24 mouse cellular contexts compared by ENCODE assay signal in the genomic region with DNA sequence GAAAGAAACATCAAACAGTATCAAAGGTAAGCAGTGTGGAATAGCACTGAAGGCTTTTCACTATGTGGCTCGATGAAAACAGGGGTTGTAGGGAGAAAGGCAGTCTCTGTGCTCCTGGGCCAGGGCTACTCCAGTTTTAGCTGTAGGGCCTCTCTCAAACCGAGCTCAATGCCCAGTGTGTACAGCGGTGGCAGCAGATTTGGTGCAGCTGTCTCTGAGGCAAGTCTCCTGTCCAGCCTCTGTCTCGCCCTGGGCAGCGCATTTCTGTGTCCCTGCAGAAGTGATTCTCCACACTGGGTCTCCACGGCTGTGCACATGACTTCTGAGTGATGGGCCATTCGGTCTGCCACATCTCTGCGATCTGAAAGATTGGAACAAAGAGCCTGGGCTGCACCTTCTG. TPM values are rescaled to one million over a fixed set of nuclear protein-coding genes. Genes with fewer than 3 reads are reported as not detected.
DNase-seq lines count a peak whose midpoint lies in the region; ATAC-seq lines count a peak whose summit lies in the region.
"Had no signal": no experiment of that assay in that cellular context is flagged by ENCODE, and none has a peak within 500 bp of the region (broad histone marks: within the 10 kb centered on the region; RNA-seq: fewer than 3 reads in every experiment).

No protein-coding gene starts in this region.

- no peak overlapping the region for H3K4me3 ChIP-seq in forebrain, embryonic 10.5 days
- H3K4me3 ChIP-seq in forebrain, embryonic 16.5 days (replicated peaks; ENCODE audit: low read length): no peak overlapping the region
- H3K4me3 ChIP-seq in lung, embryonic 16.5 days (ENCODE audit: low read length): no peak overlapping the region
- no peak overlapping the region for H3K4me3 ChIP-seq in neural tube, embryonic 15.5 days (replicated peaks)
- H3K4me3 ChIP-seq: embryonic facial prominence, embryonic 15.5 days; heart, embryonic 10.5 days; hindbrain, embryonic 10.5 days; kidney, embryonic 15.5 days; limb, embryonic 12.5 days; neural tube, embryonic 12.5 days; stomach, embryonic 15.5 days had no signal

- WGBS in forebrain, embryonic 10.5 days: 36% methylated on average over 8 of the region's 8 CpGs
- 21% methylated on average over 8 of the region's 8 CpGs for WGBS in forebrain, embryonic 16.5 days
- 32% methylated on average over 8 of the region's 8 CpGs for WGBS in lung, embryonic 16.5 days
- 39% methylated on average over 8 of the region's 8 CpGs for WGBS in neural tube, embryonic 15.5 days

- ATAC-seq in forebrain, embryonic 16.5 days: no peak
- peak; percentile 73 for ATAC-seq in lung, embryonic 16.5 days (ENCODE audit: low read depth)
- ATAC-seq in neural tube, embryonic 15.5 days (ENCODE audit: low FRiP score): no peak
- ATAC-seq: intestine, postnatal 0 days; liver, postnatal 0 days had no signal

- no peak overlapping the region for H3K27ac ChIP-seq in forebrain, embryonic 10.5 days
- H3K27ac ChIP-seq in forebrain, embryonic 16.5 days (ENCODE audit: low read length): no peak overlapping the region
- H3K27ac ChIP-seq in lung, embryonic 16.5 days (ENCODE audit: low read length): no peak overlapping the region
- no peak overlapping the region for H3K27ac ChIP-seq in neural tube, embryonic 15.5 days (replicated peaks)
- H3K27ac ChIP-seq: embryonic facial prominence, embryonic 15.5 days; heart, embryonic 10.5 days; hindbrain, embryonic 10.5 days; kidney, embryonic 15.5 days; limb, embryonic 12.5 days; neural tube, embryonic 12.5 days; stomach, embryonic 15.5 days had no signal

- H3K9me3 ChIP-seq in forebrain, embryonic 10.5 days: no peaks in the 10 kb centered on the region
- no peaks in the 10 kb centered on the region for H3K9me3 ChIP-seq in forebrain, embryonic 16.5 days (ENCODE audit: control insufficient read depth, low read length)
- no peaks in the 10 kb centered on the region for H3K9me3 ChIP-seq in lung, embryonic 16.5 days (ENCODE audit: control insufficient read depth, low read length)
- no peaks in the 10 kb centered on the region for H3K9me3 ChIP-seq in neural tube, embryonic 15.5 days (replicated peaks)
- H3K9me3 ChIP-seq: embryonic facial prominence, embryonic 15.5 days; heart, embryonic 10.5 days; hindbrain, embryonic 10.5 days; kidney, embryonic 15.5 days; limb, embryonic 12.5 days; neural tube, embryonic 12.5 days; stomach, embryonic 15.5 days had no signal

- DNase-seq in forebrain, embryonic 10.5 days (ENCODE audit: extremely low spot score, low spot score): peak; percentile 20
- no peak for DNase-seq in lung, adult 18-20 months
- DNase-seq in neural tube, embryonic 10.5 days (ENCODE audit: extremely low spot score, low spot score): peak; percentile 22
- no peak for DNase-seq in kidney, postnatal 14 days
- DNase-seq: adrenal gland, postnatal 25 days; cerebellum, adult 9-11 months; heart, postnatal 10 days; kidney, postnatal 4 days; liver, postnatal 0 days; thymus, postnatal 25 days had no signal

- H3K27me3 ChIP-seq in forebrain, embryonic 10.5 days (ENCODE audit: poor library complexity, severe bottlenecking): peaks cover 66% of the 10 kb centered on the region
- peaks cover 7% of the 10 kb centered on the region; the same call in 1 of the 2 replicates for H3K27me3 ChIP-seq in forebrain, embryonic 16.5 days (replicated peaks; ENCODE audit: control insufficient read depth, insufficient read depth, low read length)
- H3K27me3 ChIP-seq in lung, embryonic 16.5 days (ENCODE audit: control insufficient read depth, insufficient read depth, low read depth, low read length): no peaks in the 10 kb centered on the region
- H3K27me3 ChIP-seq in neural tube, embryonic 15.5 days (replicated peaks): no peaks in the 10 kb centered on the region
- H3K27me3 ChIP-seq: neural tube, embryonic 12.5 days; stomach, embryonic 15.5 days had no signal

- no peak overlapping the region for H3K9ac ChIP-seq in forebrain, embryonic 16.5 days (replicated peaks; ENCODE audit: low read depth, low read length)
- no peak overlapping the region for H3K9ac ChIP-seq in lung, embryonic 16.5 days (ENCODE audit: low read length)
- H3K9ac ChIP-seq in neural tube, embryonic 15.5 days (replicated peaks): no peak overlapping the region
- H3K9ac ChIP-seq: embryonic facial prominence, embryonic 15.5 days; kidney, embryonic 15.5 days; limb, embryonic 12.5 days; liver, postnatal 0 days; neural tube, embryonic 12.5 days; stomach, embryonic 15.5 days had no signal

- no peaks in the 10 kb centered on the region for H3K36me3 ChIP-seq in forebrain, embryonic 10.5 days (replicated peaks)
- H3K36me3 ChIP-seq in forebrain, embryonic 16.5 days (ENCODE audit: control insufficient read depth, insufficient read depth): no peaks in the 10 kb centered on the region
- H3K36me3 ChIP-seq in lung, embryonic 16.5 days (ENCODE audit: control insufficient read depth, insufficient read depth, low read length): no peaks in the 10 kb centered on the region
- no peaks in the 10 kb centered on the region for H3K36me3 ChIP-seq in neural tube, embryonic 15.5 days
- H3K36me3 ChIP-seq: embryonic facial prominence, embryonic 15.5 days; heart, embryonic 10.5 days; hindbrain, embryonic 10.5 days; kidney, embryonic 15.5 days; limb, embryonic 12.5 days; neural tube, embryonic 12.5 days; stomach, embryonic 15.5 days had no signal

- no peak overlapping the region for H3K4me2 ChIP-seq in forebrain, embryonic 16.5 days (ENCODE audit: low read length)
- no peak overlapping the region for H3K4me2 ChIP-seq in lung, embryonic 16.5 days (ENCODE audit: low read depth, low read length)
- no peak overlapping the region for H3K4me2 ChIP-seq in neural tube, embryonic 15.5 days
- H3K4me2 ChIP-seq: embryonic facial prominence, embryonic 15.5 days; kidney, embryonic 15.5 days; limb, embryonic 12.5 days; liver, embryonic 11.5 days; neural tube, embryonic 12.5 days; stomach, embryonic 15.5 days had no signal

- peaks cover 11% of the 10 kb centered on the region for H3K4me1 ChIP-seq in forebrain, embryonic 10.5 days
- H3K4me1 ChIP-seq in forebrain, embryonic 16.5 days (replicated peaks; ENCODE audit: control insufficient read depth, insufficient read depth, low read length): no peaks in the 10 kb centered on the region
- no peaks in the 10 kb centered on the region for H3K4me1 ChIP-seq in lung, embryonic 16.5 days (replicated peaks; ENCODE audit: control insufficient read depth, insufficient read depth, low read length)
- no peaks in the 10 kb centered on the region for H3K4me1 ChIP-seq in neural tube, embryonic 15.5 days
- H3K4me1 ChIP-seq: embryonic facial prominence, embryonic 15.5 days; heart, embryonic 10.5 days; kidney, embryonic 15.5 days; limb, embryonic 12.5 days; neural tube, embryonic 12.5 days; stomach, embryonic 15.5 days had no signal

RNA-seq across cellular contexts. Expression of gene Sox14, which starts 27.6 kb away (rescaled TPM):
- 1.4 and 2.1 TPM in 2 replicates for polyA plus RNA-seq in forebrain, embryonic 10.5 days (2016; fragmentation: Nextera tagmentation; extraction: Ambion mirVana)
- polyA plus RNA-seq in forebrain, embryonic 16.5 days (2015; fragmentation: Nextera tagmentation; extraction: Ambion mirVana): 1.1 and 1.8 TPM in 2 replicates
- not detected in 2 replicates for polyA plus RNA-seq in lung, embryonic 16.5 days (2015; fragmentation: Nextera tagmentation; extraction: Ambion mirVana)
- 8.0 and 10.2 TPM in 2 replicates for polyA plus RNA-seq in neural tube, embryonic 15.5 days (2015; fragmentation: Nextera tagmentation; extraction: Ambion mirVana)
- polyA plus RNA-seq: frontal cortex, adult 2 months; gonadal fat pad, adult 2 months; intestine, postnatal 0 days; kidney, embryonic 15.5 days; liver, embryonic 11.5 days; liver, postnatal 0 days had no signal

Comparison
In these comparisons a context has a peak if more than half of its experiments do, and no peak if none do; other contexts are left out.
1. DNase-seq: peak in forebrain, embryonic 10.5 days (single experiment) and neural tube, embryonic 10.5 days (single experiment); none in lung, adult 18-20 months (0 of 2) and kidney, postnatal 14 days (single experiment).